Mouse (Mus musculus) liver, embryonic 12.5 days (tissue): ENCODE data around the gene Sh3pxd2b. TPM values are rescaled to one million over a fixed set of nuclear protein-coding genes. Genes with fewer than 3 reads are reported as not detected.

Experiments used
- ATAC-seq: fragments of 200-750 bp; cut with Nextera tagmentation; 2 replicates; pipeline ENCODE4 v1.8.0; 2017; ENCODE audit warnings: moderate number of reproducible peaks, mild to moderate bottlenecking, moderate library complexity
- H3K27ac ChIP-seq: fragments of 300-500 bp; sonication (generic); 2 replicates; pipeline ENCODE4 v1.5.1; 2016; ENCODE audit warnings: mild to moderate bottlenecking
- H3K27me3 ChIP-seq: fragments of 300-500 bp; sonication (generic); replicated peaks from 2 replicates; pipeline ENCODE4 v1.6.1; 2016; ENCODE audit warnings: mild to moderate bottlenecking, moderate library complexity
- H3K36me3 ChIP-seq: fragments of 300-500 bp; sonication (generic); 2 replicates; pipeline ENCODE4 v1.6.1; 2016; ENCODE audit warnings: mild to moderate bottlenecking, moderate library complexity
- H3K4me1 ChIP-seq: fragments of 300-500 bp; sonication (generic); 2 replicates; pipeline ENCODE4 v1.6.1; 2016
- H3K4me2 ChIP-seq: fragments of 300-500 bp; sonication (generic); 2 replicates; pipeline ENCODE4 v1.6.1; 2016; ENCODE audit warnings: mild to moderate bottlenecking, moderate library complexity
- H3K4me3 ChIP-seq: fragments of 300-500 bp; sonication (generic); 2 replicates; pipeline ENCODE4 v1.5.1; 2016; ENCODE audit warnings: mild to moderate bottlenecking, moderate library complexity
- H3K9ac ChIP-seq: fragments of 300-500 bp; sonication (generic); 2 replicates; pipeline ENCODE4 v1.6.1; 2016; ENCODE audit warnings: mild to moderate bottlenecking, moderate library complexity
- H3K9me3 ChIP-seq: fragments of 300-500 bp; sonication (generic); replicated peaks from 2 replicates; pipeline ENCODE4 v1.6.1; 2016; ENCODE audit warnings: mild to moderate bottlenecking, moderate library complexity
- WGBS: fragments of 180-500 bp; shearing (Covaris S2); methylation state at CpG from one replicate; pipeline ENCODE4 v1.1.7; 2016; ENCODE audit not compliant: insufficient replicate concordance; 5-methylcytosine and 5-hydroxymethylcytosine counted together
- polyA plus RNA-seq: library from polyadenylated mRNA; unstranded; fragments of >200 nt; fragmentation: Nextera tagmentation; extraction: Ambion mirVana; gene quantifications from 2 replicates; pipeline ENCODE4 v1.2.1, GENCODE M21; 2016

Sh3pxd2b gene
- polyA plus RNA-seq, 1 experiment from 2014 or later: 2.6 TPM

- Histone ChIP-seq H3K4me3 (no peak overlapping the region), H3K27ac (0 out of 2 replicates have a peak overlapping the region, but pooled peaks have one; percentile 49), H3K4me1 (peaks cover 28% of the 10 kb centered on the region), H3K9me3 (no peaks in the 10 kb centered on the region), H3K36me3 (peaks cover 14% of the 10 kb centered on the region), H3K27me3 (no peaks in the 10 kb centered on the region), H3K4me2 (no peak overlapping the region), H3K9ac (no peak overlapping the region)
- ATAC-seq: no peak
- WGBS: 42% methylated on average over 10 of the region's 10 CpGs
These were observed 35.9 kb downstream of the Sh3pxd2b start for GRCm38 (mm10) chr11:32383341-32384134.

GRCm38 (mm10) chr11:32384135-32384801 lies 36.6 kb downstream of the Sh3pxd2b start:
- Histone ChIP-seq H3K27ac (0 out of 2 replicates have a peak overlapping the region, but pooled peaks have one; percentile 50), H3K4me1 (peaks cover 30% of the 10 kb centered on the region), H3K27me3 (no peaks in the 10 kb centered on the region), H3K4me3 (no peak overlapping the region), H3K36me3 (peaks cover 14% of the 10 kb centered on the region), H3K9ac (no peak overlapping the region), H3K4me2 (no peak overlapping the region), H3K9me3 (no peaks in the 10 kb centered on the region)
- WGBS: 56% methylated on average over 7 of the region's 7 CpGs
- ATAC-seq: no peak

- Histone ChIP-seq H3K27ac (no peak overlapping the region), H3K27me3 (no peaks in the 10 kb centered on the region), H3K4me3 (no peak overlapping the region), H3K9me3 (no peaks in the 10 kb centered on the region), H3K4me1 (peaks cover 30% of the 10 kb centered on the region), H3K36me3 (peaks cover 14% of the 10 kb centered on the region), H3K9ac (no peak overlapping the region), H3K4me2 (no peak overlapping the region)
- ATAC-seq: no peak
- WGBS: 67% methylated on average over 2 of the region's 2 CpGs
These were observed 38.4 kb downstream of the Sh3pxd2b start for GRCm38 (mm10) chr11:32386043-32386442.

- no peaks in the 10 kb centered on the region for H3K9me3 ChIP-seq
- no peak overlapping the region for H3K4me2 ChIP-seq
- H3K27me3 ChIP-seq: no peaks in the 10 kb centered on the region
- peaks cover 8% of the 10 kb centered on the region for H3K36me3 ChIP-seq
- H3K4me1 ChIP-seq: peaks cover 30% of the 10 kb centered on the region
- H3K27ac ChIP-seq: no peak overlapping the region
- no peak for ATAC-seq
- no peak overlapping the region for H3K4me3 ChIP-seq
- H3K9ac ChIP-seq: no peak overlapping the region
- WGBS: 59% methylated on average over 2 of the region's 2 CpGs
These were observed 40.4 kb downstream of the Sh3pxd2b start for GRCm38 (mm10) chr11:32388064-32388463.

- H3K27me3 ChIP-seq: no peaks in the 10 kb centered on the region
- H3K4me1 ChIP-seq: peaks cover 6% of the 10 kb centered on the region
- H3K36me3 ChIP-seq: peaks cover 11% of the 10 kb centered on the region; the same call in 1 of the 2 replicates
- no peak overlapping the region for H3K4me2 ChIP-seq
- H3K9ac ChIP-seq: no peak overlapping the region
- no peak for ATAC-seq
- H3K9me3 ChIP-seq: no peaks in the 10 kb centered on the region
- WGBS: 68% methylated on average over 2 of the region's 2 CpGs
- H3K4me3 ChIP-seq: no peak overlapping the region
- H3K27ac ChIP-seq: no peak overlapping the region
These were observed 45.5 kb downstream of the Sh3pxd2b start for GRCm38 (mm10) chr11:32393095-32393494.

- no peak for ATAC-seq
- Histone ChIP-seq H3K9me3 (no peaks in the 10 kb centered on the region), H3K4me1 (no peaks in the 10 kb centered on the region), H3K27me3 (no peaks in the 10 kb centered on the region), H3K36me3 (peaks cover 8% of the 10 kb centered on the region; the same call in 1 of the 2 replicates), H3K4me3 (no peak overlapping the region), H3K27ac (no peak overlapping the region), H3K4me2 (no peak overlapping the region), H3K9ac (no peak overlapping the region)
- WGBS: 70% methylated on average over 6 of the region's 6 CpGs
These were observed 48.2 kb downstream of the Sh3pxd2b start for GRCm38 (mm10) chr11:32395791-32396190.

- H3K4me3 ChIP-seq: no peak overlapping the region
- no peak overlapping the region for H3K9ac ChIP-seq
- no peak for ATAC-seq
- H3K4me2 ChIP-seq: no peak overlapping the region
- 65% methylated on average over 2 of the region's 2 CpGs for WGBS
- no peaks in the 10 kb centered on the region for H3K9me3 ChIP-seq
- no peak overlapping the region for H3K27ac ChIP-seq
- no peaks in the 10 kb centered on the region for H3K27me3 ChIP-seq
- H3K4me1 ChIP-seq: no peaks in the 10 kb centered on the region
- peaks cover 8% of the 10 kb centered on the region; the same call in 1 of the 2 replicates for H3K36me3 ChIP-seq
These were observed 50.8 kb downstream of the Sh3pxd2b start for GRCm38 (mm10) chr11:32398446-32398845.

GRCm38 (mm10) chr11:32399261-32399660 lies 51.6 kb downstream of the Sh3pxd2b start:
- no peak for ATAC-seq
- no peaks in the 10 kb centered on the region for H3K27me3 ChIP-seq
- no peak overlapping the region for H3K4me3 ChIP-seq
- no peaks in the 10 kb centered on the region for H3K9me3 ChIP-seq
- H3K36me3 ChIP-seq: peaks cover under 1% of the 10 kb centered on the region; the same call in 1 of the 2 replicates
- WGBS: 54% methylated on average over 2 of the region's 2 CpGs
- H3K4me1 ChIP-seq: no peaks in the 10 kb centered on the region
- H3K4me2 ChIP-seq: no peak overlapping the region
- H3K27ac ChIP-seq: no peak overlapping the region
- H3K9ac ChIP-seq: no peak overlapping the region

- Histone ChIP-seq H3K9ac (no peak overlapping the region), H3K9me3 (no peaks in the 10 kb centered on the region), H3K27me3 (no peaks in the 10 kb centered on the region), H3K36me3 (0 out of 2 replicates have a peak, but pooled peaks cover 3% of the 10 kb centered on the region), H3K4me3 (no peak overlapping the region), H3K4me1 (peaks cover 1% of the 10 kb centered on the region; the same call in 1 of the 2 replicates), H3K4me2 (no peak overlapping the region), H3K27ac (no peak overlapping the region)
- ATAC-seq: no peak
- WGBS: 65% methylated on average over 7 of the region's 7 CpGs
These were observed 55.1 kb downstream of the Sh3pxd2b start for GRCm38 (mm10) chr11:32402712-32403111.

GRCm38 (mm10) chr11:32404708-32405107 lies 57.1 kb downstream of the Sh3pxd2b start:
- no peak overlapping the region for H3K4me2 ChIP-seq
- 0 out of 2 replicates have a peak, but pooled peaks cover 3% of the 10 kb centered on the region for H3K36me3 ChIP-seq
- H3K4me1 ChIP-seq: peaks cover 4% of the 10 kb centered on the region; the same call in 1 of the 2 replicates
- no peak overlapping the region for H3K27ac ChIP-seq
- H3K4me3 ChIP-seq: no peak overlapping the region
- WGBS: 79% methylated on average over 3 of the region's 3 CpGs
- no peak overlapping the region for H3K9ac ChIP-seq
- H3K27me3 ChIP-seq: no peaks in the 10 kb centered on the region
- no peaks in the 10 kb centered on the region for H3K9me3 ChIP-seq
- no peak for ATAC-seq

- Histone ChIP-seq H3K27ac (no peak overlapping the region), H3K9ac (no peak overlapping the region), H3K27me3 (no peaks in the 10 kb centered on the region), H3K36me3 (0 out of 2 replicates have a peak, but pooled peaks cover 3% of the 10 kb centered on the region), H3K4me2 (no peak overlapping the region), H3K9me3 (no peaks in the 10 kb centered on the region), H3K4me1 (peaks cover 4% of the 10 kb centered on the region; the same call in 1 of the 2 replicates), H3K4me3 (no peak overlapping the region)
- 49% methylated on average over 2 of the region's 3 CpGs for WGBS
- ATAC-seq: no peak
These were observed 60.2 kb downstream of the Sh3pxd2b start for GRCm38 (mm10) chr11:32407863-32408262.

- ATAC-seq: no peak
These were observed 61.4 kb downstream of the Sh3pxd2b start for GRCm38 (mm10) chr11:32409052-32409451.

More at GRCm38 (mm10) chr11:32409052-32409451, 61.4 kb downstream of the Sh3pxd2b start:
- no peaks in the 10 kb centered on the region for H3K27me3 ChIP-seq
- no peak overlapping the region for H3K27ac ChIP-seq
- no peaks in the 10 kb centered on the region for H3K9me3 ChIP-seq
- no peak overlapping the region for H3K9ac ChIP-seq
- H3K4me2 ChIP-seq: no peak overlapping the region
- H3K4me1 ChIP-seq: peaks cover 4% of the 10 kb centered on the region; the same call in 1 of the 2 replicates
- 0 out of 2 replicates have a peak, but pooled peaks cover 3% of the 10 kb centered on the region for H3K36me3 ChIP-seq
- no peak overlapping the region for H3K4me3 ChIP-seq
